Mouse (Mus musculus) lung, postnatal 25 days (tissue): ENCODE data around the gene Prdx6b.

Source experiments
- DNase-seq: peaks from one replicate; pipeline ENCODE4 v3.0.0; 2022; ENCODE audit warnings: low spot score

The Prdx6b gene

GRCm38 (mm10) chr2:80325779-80326178 is 33.5 kb downstream of the Prdx6b start:
- no peak for DNase-seq

DNA sequence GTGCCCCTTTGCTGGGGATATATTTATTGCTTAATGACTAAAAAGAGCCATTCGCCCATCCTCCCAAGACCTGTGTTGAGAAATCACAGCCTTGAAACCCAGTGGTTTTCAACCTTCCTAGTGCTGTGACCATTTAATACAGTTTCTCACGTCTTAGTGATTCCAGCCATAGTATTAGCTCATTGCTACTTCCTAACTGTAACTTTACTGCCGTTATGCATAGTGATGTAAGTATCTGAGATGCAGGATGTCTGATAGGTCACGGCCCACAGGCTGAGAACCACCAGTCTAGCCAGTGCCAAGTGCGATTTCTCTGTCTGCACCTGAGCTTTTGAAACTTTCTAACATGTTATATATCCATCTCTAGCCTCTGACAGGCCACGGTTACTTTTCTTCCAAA is 35.0 kb downstream of the Prdx6b start:
- DNase-seq = no peak

DNA sequence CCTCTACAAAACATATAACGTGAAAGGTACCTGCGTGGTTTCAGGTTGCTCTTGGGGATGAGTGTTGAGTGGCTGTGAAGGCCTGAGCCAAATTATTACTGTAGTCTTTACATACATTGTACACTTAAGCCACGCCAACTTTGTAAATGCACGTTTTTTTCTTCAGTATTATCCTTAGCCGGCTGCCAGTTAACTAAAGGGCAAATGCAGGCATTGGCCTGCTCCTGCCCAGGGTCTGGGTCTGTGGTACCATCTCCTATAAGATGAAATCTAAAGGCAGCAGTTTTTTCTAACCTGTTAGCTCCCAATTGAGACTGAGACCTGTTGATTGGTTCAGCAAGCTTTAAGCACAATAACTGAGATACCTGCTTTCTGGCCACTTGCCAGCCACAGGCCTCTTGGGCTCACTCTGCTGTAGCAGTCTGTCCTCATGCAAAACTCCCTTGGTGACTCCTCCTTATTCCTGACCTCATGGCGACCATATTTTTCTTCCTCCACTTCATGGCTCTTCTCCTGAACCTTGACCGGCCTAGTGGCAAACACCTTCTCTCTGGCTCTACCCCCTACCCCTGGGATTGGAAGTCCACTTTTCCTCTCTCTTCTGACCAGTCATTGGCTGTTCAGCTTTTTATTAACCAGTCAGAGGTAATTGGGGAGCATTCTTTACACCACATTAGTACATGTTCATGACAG is 36.8 kb downstream of the Prdx6b start:
- DNase-seq = no peak

DNA sequence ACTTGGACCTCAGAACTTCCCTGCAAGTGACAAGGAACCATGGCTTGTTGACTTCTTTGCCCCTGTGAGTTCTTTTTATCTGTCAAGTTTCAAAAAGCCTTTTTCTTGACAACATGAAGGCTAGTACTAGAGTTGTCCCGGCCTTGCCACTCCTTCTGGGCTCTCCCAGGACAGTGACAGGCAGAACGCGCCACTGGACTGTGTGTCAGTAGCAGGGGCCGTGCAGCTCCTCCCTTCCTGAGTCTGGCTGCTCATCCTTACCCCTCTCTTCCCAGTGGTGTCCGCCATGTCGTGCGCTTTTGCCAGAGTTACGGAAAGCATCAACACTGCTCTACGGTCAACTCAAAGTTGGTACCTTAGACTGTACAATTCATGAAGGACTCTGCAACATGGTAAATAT is 48.3 kb downstream of the Prdx6b start:
- DNase-seq = no peak
